Mouse (Mus musculus): ENCODE data around the gene Slc25a25. TPM values are rescaled to one million over a fixed set of nuclear protein-coding genes. Genes with fewer than 3 reads are reported as not detected.
A peak's percentile ranks its signal among the peaks of the same experiment; 100 is the strongest.

The Slc25a25 gene
- polyA plus RNA-seq, 1 experiment from 2014 or later: 11.1 TPM

DNA sequence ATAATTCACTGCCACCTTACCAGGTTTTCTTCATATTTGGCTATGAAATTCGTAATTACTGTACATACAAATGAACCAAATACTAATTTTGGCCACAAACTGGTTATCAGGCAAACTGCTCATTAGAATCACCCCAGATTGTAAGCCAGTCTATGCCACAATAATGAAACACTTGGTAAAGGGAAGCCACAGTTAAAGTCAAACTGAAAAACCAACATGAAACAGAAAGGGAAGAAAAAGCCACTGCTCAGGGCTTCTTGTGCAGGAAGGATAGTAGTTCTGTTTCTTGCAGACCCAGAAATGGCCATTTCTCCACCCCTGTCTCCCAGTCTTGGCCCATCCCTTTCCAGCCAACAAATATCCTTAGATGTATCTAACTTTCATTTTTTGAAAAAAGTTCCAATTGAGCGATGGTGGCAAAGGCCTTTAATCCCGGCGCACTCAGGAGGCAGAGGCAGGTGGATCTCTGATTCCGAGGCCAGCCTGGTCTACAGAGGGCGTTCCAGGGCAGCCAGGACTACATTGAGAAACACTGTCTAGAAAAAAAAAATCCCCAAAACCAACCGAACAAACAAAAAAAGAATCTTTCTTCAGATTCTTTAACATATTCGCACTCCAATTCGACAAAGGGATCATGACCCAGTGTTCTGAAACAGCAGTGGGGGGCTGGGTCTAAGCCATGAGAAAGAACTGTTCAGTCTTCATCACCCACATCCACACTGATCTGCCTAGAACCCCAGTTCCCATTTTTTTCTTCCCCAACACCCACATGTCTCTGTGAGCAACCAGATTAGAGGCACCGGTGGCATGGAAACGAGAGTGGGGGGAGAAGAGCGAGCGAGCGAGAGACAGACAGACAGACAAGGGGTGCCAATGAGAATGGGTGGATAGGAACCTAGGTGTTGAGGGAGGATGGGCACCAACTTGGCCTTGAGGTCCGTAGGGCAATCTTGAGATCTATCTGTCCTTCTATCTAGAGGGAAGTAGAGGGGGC lies 1.2 kb downstream of the Slc25a25 start, which contains the start of gene Naif1:
Gene Naif1 (plus strand): TSS at position 697 of the 994 bp plus-strand sequence.
- peaks cover 7% of the 10 kb centered on the region for H3K4me1 ChIP-seq (replicated peaks; ENCODE audit: control insufficient read depth, insufficient read depth)
- no peak for ATAC-seq (ENCODE audit: low FRiP score, low TSS enrichment)
- 72% methylated on average over 15 of the region's 15 CpGs for WGBS

GRCm38 (mm10) chr2:32448480-32448879 lies 2.8 kb downstream of the Slc25a25 start:
- TF ChIP-seq CTCF (IDR thresholded peaks at IDR 0.05; ENCODE audit: low read depth): no peak
- TF ChIP-seq EP300 (optimal IDR thresholded peaks at IDR 0.05): no peak
- no peaks in the 10 kb centered on the region for H3K27me3 ChIP-seq (ENCODE audit: control insufficient read depth, insufficient read depth, low read length)
- H3K9ac ChIP-seq (ENCODE audit: low read length): no peak overlapping the region
- peak overlapping the region; percentile 9; the same call in 1 of the 2 replicates for H3K27ac ChIP-seq (replicated peaks)
- H3K4me3 ChIP-seq (ENCODE audit: low read depth, low read length): no peak overlapping the region
- no peaks in the 10 kb centered on the region; the same call in 1 of the 2 replicates for H3K36me3 ChIP-seq (ENCODE audit: control insufficient read depth, insufficient read depth, low read length)
- no peaks in the 10 kb centered on the region for H3K9me3 ChIP-seq (ENCODE audit: control insufficient read depth, low read length)
- no peak for ATAC-seq (ENCODE audit: low FRiP score, low TSS enrichment)
- H3K4me2 ChIP-seq (replicated peaks; ENCODE audit: low read depth): no peak overlapping the region
- H3K4me1 ChIP-seq (replicated peaks; ENCODE audit: control insufficient read depth, insufficient read depth): peaks cover 7% of the 10 kb centered on the region
- DNase-seq (ENCODE audit: low spot score): no peak
- WGBS: 75% methylated on average over 1 of the region's 1 CpGs

More for the DNA sequence above, 1.2 kb downstream of the Slc25a25 start, which contains the start of gene Naif1:
- TF ChIP-seq CTCF (IDR thresholded peaks at IDR 0.05; ENCODE audit: low read depth) (no peak), EP300 (optimal IDR thresholded peaks at IDR 0.05) (no peak)
- Histone ChIP-seq H3K4me3 (ENCODE audit: low read depth, low read length) (peak within 1 kb of the TSS; percentile 86), H3K36me3 (ENCODE audit: control insufficient read depth, insufficient read depth, low read length) (no peaks in the 10 kb centered on the region; the same call in 1 of the 2 replicates), H3K4me2 (replicated peaks; ENCODE audit: low read depth) (peak within 1 kb of the TSS; percentile 80), H3K9me3 (ENCODE audit: control insufficient read depth, low read length) (no peaks in the 10 kb centered on the region), H3K27ac (replicated peaks) (peak within 1 kb of the TSS; percentile 94), H3K9ac (ENCODE audit: low read length) (peak within 1 kb of the TSS; percentile 88), H3K27me3 (ENCODE audit: control insufficient read depth, insufficient read depth, low read length) (no peaks in the 10 kb centered on the region)
- no peak for DNase-seq (ENCODE audit: low spot score)

GRCm38 (mm10) chr2:32447264-32447936 lies 3.8 kb downstream of the Slc25a25 start:
- peak; percentile 23; the same call in 1 of the 2 replicates for TF ChIP-seq CTCF (IDR thresholded peaks at IDR 0.05; ENCODE audit: low read depth)
- TF ChIP-seq EP300 (optimal IDR thresholded peaks at IDR 0.05): no peak
- Histone ChIP-seq H3K9ac (ENCODE audit: low read length) (0 out of 2 replicates have a peak overlapping the region, but pooled peaks have one; percentile 8), H3K36me3 (ENCODE audit: control insufficient read depth, insufficient read depth, low read length) (no peaks in the 10 kb centered on the region; the same call in 1 of the 2 replicates), H3K27ac (replicated peaks) (peak overlapping the region; percentile 82), H3K4me2 (replicated peaks; ENCODE audit: low read depth) (peak overlapping the region; percentile 28), H3K27me3 (ENCODE audit: control insufficient read depth, insufficient read depth, low read length) (no peaks in the 10 kb centered on the region), H3K4me3 (ENCODE audit: low read depth, low read length) (no peak overlapping the region), H3K4me1 (replicated peaks; ENCODE audit: control insufficient read depth, insufficient read depth) (peaks cover 2% of the 10 kb centered on the region), H3K9me3 (ENCODE audit: control insufficient read depth, low read length) (no peaks in the 10 kb centered on the region)
- DNase-seq (ENCODE audit: low spot score): peak; percentile 31
- ATAC-seq (ENCODE audit: low FRiP score, low TSS enrichment): no peak
- WGBS: 30% methylated on average over 9 of the region's 9 CpGs

DNA sequence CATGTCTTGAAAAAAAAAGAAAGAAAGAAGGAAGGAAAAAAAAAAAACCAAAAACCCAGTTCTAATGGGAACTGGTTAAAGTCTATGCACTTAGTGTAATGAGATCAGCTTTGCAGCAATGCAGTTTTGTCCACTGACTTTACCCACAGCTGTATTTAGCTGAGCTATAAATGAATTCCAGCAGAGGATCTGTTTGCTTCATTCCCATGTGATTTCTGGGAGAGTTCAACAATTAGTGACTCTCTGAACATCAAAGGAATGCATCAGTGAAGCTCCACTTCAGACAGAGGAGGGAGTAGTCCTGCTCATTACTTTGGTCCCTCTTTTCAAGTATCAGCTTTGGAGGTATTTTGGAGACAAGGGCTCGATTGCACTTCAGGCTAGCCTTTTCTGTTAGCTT lies 5.7 kb downstream of the Slc25a25 start:
- Histone ChIP-seq H3K27me3 (ENCODE audit: control insufficient read depth, insufficient read depth, low read length) (no peaks in the 10 kb centered on the region), H3K4me1 (replicated peaks; ENCODE audit: control insufficient read depth, insufficient read depth) (no peaks in the 10 kb centered on the region; the same call in 1 of the 2 replicates), H3K27ac (replicated peaks) (no peak overlapping the region), H3K4me3 (ENCODE audit: low read depth, low read length) (no peak overlapping the region), H3K9me3 (ENCODE audit: control insufficient read depth, low read length) (no peaks in the 10 kb centered on the region), H3K9ac (ENCODE audit: low read length) (no peak overlapping the region), H3K36me3 (ENCODE audit: control insufficient read depth, insufficient read depth, low read length) (no peaks in the 10 kb centered on the region; the same call in 1 of the 2 replicates), H3K4me2 (replicated peaks; ENCODE audit: low read depth) (no peak overlapping the region)
- no peak for ATAC-seq (ENCODE audit: low FRiP score, low TSS enrichment)
- no peak for DNase-seq (ENCODE audit: low spot score)
- TF ChIP-seq EP300 (optimal IDR thresholded peaks at IDR 0.05): no peak
- no peak for TF ChIP-seq CTCF (IDR thresholded peaks at IDR 0.05; ENCODE audit: low read depth)
- 84% methylated on average over 1 of the region's 1 CpGs for WGBS

- no peaks in the 10 kb centered on the region for H3K9me3 ChIP-seq (ENCODE audit: control insufficient read depth, low read length)
- H3K36me3 ChIP-seq (ENCODE audit: control insufficient read depth, insufficient read depth, low read length): no peaks in the 10 kb centered on the region; the same call in 1 of the 2 replicates
- H3K27me3 ChIP-seq (ENCODE audit: control insufficient read depth, insufficient read depth, low read length): no peaks in the 10 kb centered on the region
- no peak overlapping the region; the same call in 1 of the 2 replicates for H3K27ac ChIP-seq (replicated peaks)
- H3K4me2 ChIP-seq (replicated peaks; ENCODE audit: low read depth): no peak overlapping the region
- 76% methylated on average over 2 of the region's 2 CpGs for WGBS
- H3K4me3 ChIP-seq (ENCODE audit: low read depth, low read length): no peak overlapping the region
- TF ChIP-seq CTCF (IDR thresholded peaks at IDR 0.05; ENCODE audit: low read depth) (no peak), EP300 (optimal IDR thresholded peaks at IDR 0.05) (no peak)
- ATAC-seq (ENCODE audit: low FRiP score, low TSS enrichment) (no peak), DNase-seq (ENCODE audit: low spot score) (no peak)
- no peak overlapping the region for H3K9ac ChIP-seq (ENCODE audit: low read length)
- H3K4me1 ChIP-seq (replicated peaks; ENCODE audit: control insufficient read depth, insufficient read depth): peaks cover 11% of the 10 kb centered on the region
Measured at GRCm38 (mm10) chr2:32441550-32441949, 9.7 kb downstream of the Slc25a25 start.
